Mouse (Mus musculus): ENCODE data around the gene Rgs13. TPM values are rescaled to one million over a fixed set of nuclear protein-coding genes. Genes with fewer than 3 reads are reported as not detected.

Rgs13 gene
- polyA plus RNA-seq, 1 experiment from 2014 or later: not detected

GRCm38 (mm10) chr1:144186655-144187396 is 9.7 kb upstream of the Rgs13 start:
- H3K36me3 ChIP-seq (ENCODE audit: control insufficient read depth, insufficient read depth, low read length): no peaks in the 10 kb centered on the region
- H3K27ac ChIP-seq (ENCODE audit: low read depth, low read length): no peak overlapping the region

GRCm38 (mm10) chr1:144184955-144185715 is 8.0 kb upstream of the Rgs13 start:
- 63% methylated on average over 4 of the region's 4 CpGs for WGBS

More at GRCm38 (mm10) chr1:144186655-144187396, 9.7 kb upstream of the Rgs13 start:
- Histone ChIP-seq H3K4me3 (ENCODE audit: low read length) (no peak overlapping the region), H3K27me3 (ENCODE audit: control insufficient read depth, insufficient read depth, low read length) (no peaks in the 10 kb centered on the region), H3K9ac (ENCODE audit: low read depth, low read length) (no peak overlapping the region), H3K4me1 (ENCODE audit: control insufficient read depth, insufficient read depth, low read length) (no peaks in the 10 kb centered on the region), H3K9me3 (ENCODE audit: control insufficient read depth, low read length) (no peaks in the 10 kb centered on the region), H3K4me2 (replicated peaks; ENCODE audit: low read depth, low read length) (no peak overlapping the region)
- 65% methylated on average over 7 of the region's 7 CpGs for WGBS
- no peak for ATAC-seq (ENCODE audit: low FRiP score, low TSS enrichment)

GRCm38 (mm10) chr1:144183622-144184021 is 6.5 kb upstream of the Rgs13 start:
- H3K9me3 ChIP-seq (ENCODE audit: control insufficient read depth, low read length): no peaks in the 10 kb centered on the region
- H3K4me2 ChIP-seq (replicated peaks; ENCODE audit: low read depth, low read length): no peak overlapping the region
- no peaks in the 10 kb centered on the region for H3K36me3 ChIP-seq (ENCODE audit: control insufficient read depth, insufficient read depth, low read length)
- H3K27me3 ChIP-seq (ENCODE audit: control insufficient read depth, insufficient read depth, low read length): no peaks in the 10 kb centered on the region
- H3K4me1 ChIP-seq (ENCODE audit: control insufficient read depth, insufficient read depth, low read length): no peaks in the 10 kb centered on the region
- no peak overlapping the region for H3K27ac ChIP-seq (ENCODE audit: low read depth, low read length)
- ATAC-seq (ENCODE audit: low FRiP score, low TSS enrichment): no peak
- H3K9ac ChIP-seq (ENCODE audit: low read depth, low read length): no peak overlapping the region
- no peak overlapping the region for H3K4me3 ChIP-seq (ENCODE audit: low read length)

More at GRCm38 (mm10) chr1:144184955-144185715, 8.0 kb upstream of the Rgs13 start:
- no peak overlapping the region for H3K4me3 ChIP-seq (ENCODE audit: low read length)
- ATAC-seq (ENCODE audit: low FRiP score, low TSS enrichment): no peak
- no peaks in the 10 kb centered on the region for H3K4me1 ChIP-seq (ENCODE audit: control insufficient read depth, insufficient read depth, low read length)
- no peak overlapping the region for H3K4me2 ChIP-seq (replicated peaks; ENCODE audit: low read depth, low read length)
- no peaks in the 10 kb centered on the region for H3K9me3 ChIP-seq (ENCODE audit: control insufficient read depth, low read length)
- no peak overlapping the region for H3K9ac ChIP-seq (ENCODE audit: low read depth, low read length)
- no peak overlapping the region for H3K27ac ChIP-seq (ENCODE audit: low read depth, low read length)
- H3K27me3 ChIP-seq (ENCODE audit: control insufficient read depth, insufficient read depth, low read length): no peaks in the 10 kb centered on the region
- no peaks in the 10 kb centered on the region for H3K36me3 ChIP-seq (ENCODE audit: control insufficient read depth, insufficient read depth, low read length)

- Histone ChIP-seq H3K4me1 (ENCODE audit: control insufficient read depth, insufficient read depth, low read length) (no peaks in the 10 kb centered on the region), H3K9me3 (ENCODE audit: control insufficient read depth, low read length) (no peaks in the 10 kb centered on the region), H3K4me2 (replicated peaks; ENCODE audit: low read depth, low read length) (no peak overlapping the region), H3K36me3 (ENCODE audit: control insufficient read depth, insufficient read depth, low read length) (no peaks in the 10 kb centered on the region), H3K27ac (ENCODE audit: low read depth, low read length) (no peak overlapping the region), H3K27me3 (ENCODE audit: control insufficient read depth, insufficient read depth, low read length) (no peaks in the 10 kb centered on the region), H3K4me3 (ENCODE audit: low read length) (no peak overlapping the region), H3K9ac (ENCODE audit: low read depth, low read length) (no peak overlapping the region)
- 91% methylated on average over 4 of the region's 4 CpGs for WGBS
- ATAC-seq (ENCODE audit: low FRiP score, low TSS enrichment): no peak
Observed at GRCm38 (mm10) chr1:144179559-144179958, 2.4 kb upstream of the Rgs13 start.

- 72% methylated on average over 9 of the region's 9 CpGs for WGBS
- Histone ChIP-seq H3K9me3 (ENCODE audit: control insufficient read depth, low read length) (no peaks in the 10 kb centered on the region), H3K4me3 (ENCODE audit: low read length) (no peak overlapping the region), H3K27ac (ENCODE audit: low read depth, low read length) (no peak overlapping the region), H3K36me3 (ENCODE audit: control insufficient read depth, insufficient read depth, low read length) (no peaks in the 10 kb centered on the region), H3K9ac (ENCODE audit: low read depth, low read length) (no peak overlapping the region), H3K4me1 (ENCODE audit: control insufficient read depth, insufficient read depth, low read length) (no peaks in the 10 kb centered on the region), H3K4me2 (replicated peaks; ENCODE audit: low read depth, low read length) (no peak overlapping the region), H3K27me3 (ENCODE audit: control insufficient read depth, insufficient read depth, low read length) (no peaks in the 10 kb centered on the region)
- no peak for ATAC-seq (ENCODE audit: low FRiP score, low TSS enrichment)
Observed at GRCm38 (mm10) chr1:144178281-144178957, 1.2 kb upstream of the Rgs13 start.

- H3K4me2 ChIP-seq (replicated peaks; ENCODE audit: low read depth, low read length): no peak overlapping the region
- no peak overlapping the region for H3K9ac ChIP-seq (ENCODE audit: low read depth, low read length)
- H3K4me1 ChIP-seq (ENCODE audit: control insufficient read depth, insufficient read depth, low read length): no peaks in the 10 kb centered on the region
- H3K36me3 ChIP-seq (ENCODE audit: control insufficient read depth, insufficient read depth, low read length): no peaks in the 10 kb centered on the region
- ATAC-seq (ENCODE audit: low FRiP score, low TSS enrichment): no peak
- no peak overlapping the region for H3K4me3 ChIP-seq (ENCODE audit: low read length)
- no peaks in the 10 kb centered on the region for H3K27me3 ChIP-seq (ENCODE audit: control insufficient read depth, insufficient read depth, low read length)
- H3K9me3 ChIP-seq (ENCODE audit: control insufficient read depth, low read length): no peaks in the 10 kb centered on the region
- H3K27ac ChIP-seq (ENCODE audit: low read depth, low read length): no peak overlapping the region
Observed at GRCm38 (mm10) chr1:144177620-144178019, 448 bp upstream of the Rgs13 start.

GRCm38 (mm10) chr1:144174760-144175159 is 2.4 kb downstream of the Rgs13 start:
- H3K4me2 ChIP-seq (replicated peaks; ENCODE audit: low read depth, low read length): no peak overlapping the region
- H3K9me3 ChIP-seq (ENCODE audit: control insufficient read depth, low read length): no peaks in the 10 kb centered on the region
- no peak overlapping the region for H3K4me3 ChIP-seq (ENCODE audit: low read length)
- H3K36me3 ChIP-seq (ENCODE audit: control insufficient read depth, insufficient read depth, low read length): no peaks in the 10 kb centered on the region
- no peak for ATAC-seq (ENCODE audit: low FRiP score, low TSS enrichment)
- WGBS: 89% methylated on average over 6 of the region's 6 CpGs
- no peaks in the 10 kb centered on the region for H3K27me3 ChIP-seq (ENCODE audit: control insufficient read depth, insufficient read depth, low read length)
- H3K9ac ChIP-seq (ENCODE audit: low read depth, low read length): no peak overlapping the region
- H3K4me1 ChIP-seq (ENCODE audit: control insufficient read depth, insufficient read depth, low read length): no peaks in the 10 kb centered on the region
- no peak overlapping the region for H3K27ac ChIP-seq (ENCODE audit: low read depth, low read length)

GRCm38 (mm10) chr1:144173568-144174036 is 3.6 kb downstream of the Rgs13 start:
- no peak for ATAC-seq (ENCODE audit: low FRiP score, low TSS enrichment)
- Histone ChIP-seq H3K9me3 (ENCODE audit: control insufficient read depth, low read length) (no peaks in the 10 kb centered on the region), H3K36me3 (ENCODE audit: control insufficient read depth, insufficient read depth, low read length) (no peaks in the 10 kb centered on the region), H3K27ac (ENCODE audit: low read depth, low read length) (no peak overlapping the region), H3K4me2 (replicated peaks; ENCODE audit: low read depth, low read length) (no peak overlapping the region), H3K9ac (ENCODE audit: low read depth, low read length) (no peak overlapping the region), H3K27me3 (ENCODE audit: control insufficient read depth, insufficient read depth, low read length) (no peaks in the 10 kb centered on the region), H3K4me3 (ENCODE audit: low read length) (no peak overlapping the region), H3K4me1 (ENCODE audit: control insufficient read depth, insufficient read depth, low read length) (no peaks in the 10 kb centered on the region)
- 68% methylated on average over 2 of the region's 2 CpGs for WGBS

GRCm38 (mm10) chr1:144168921-144169320 is 8.3 kb downstream of the Rgs13 start:
- ATAC-seq (ENCODE audit: low FRiP score, low TSS enrichment): no peak
- no peaks in the 10 kb centered on the region for H3K36me3 ChIP-seq (ENCODE audit: control insufficient read depth, insufficient read depth, low read length)
- H3K4me1 ChIP-seq (ENCODE audit: control insufficient read depth, insufficient read depth, low read length): no peaks in the 10 kb centered on the region
- no peaks in the 10 kb centered on the region for H3K9me3 ChIP-seq (ENCODE audit: control insufficient read depth, low read length)
- H3K4me2 ChIP-seq (replicated peaks; ENCODE audit: low read depth, low read length): no peak overlapping the region
- H3K27me3 ChIP-seq (ENCODE audit: control insufficient read depth, insufficient read depth, low read length): no peaks in the 10 kb centered on the region
- 84% methylated on average over 4 of the region's 4 CpGs for WGBS
- H3K9ac ChIP-seq (ENCODE audit: low read depth, low read length): no peak overlapping the region
- no peak overlapping the region for H3K27ac ChIP-seq (ENCODE audit: low read depth, low read length)
- no peak overlapping the region for H3K4me3 ChIP-seq (ENCODE audit: low read length)
